Mouse (Mus musculus) adrenal gland (tissue): ENCODE measurements around the gene Tmem86a.
"Not testable (repeated sequence)": the region's sequence is repeated elsewhere in the genome, so short reads cannot be mapped to it uniquely, and the experiment has no call there.

Experiments
- intact Hi-C: fragments of 180-260 bp; cut with DNase I; formaldehyde crosslinking; loops from one replicate; pipeline ENCODE4 v1.15.1; 2025

Gene Tmem86a

DNA sequence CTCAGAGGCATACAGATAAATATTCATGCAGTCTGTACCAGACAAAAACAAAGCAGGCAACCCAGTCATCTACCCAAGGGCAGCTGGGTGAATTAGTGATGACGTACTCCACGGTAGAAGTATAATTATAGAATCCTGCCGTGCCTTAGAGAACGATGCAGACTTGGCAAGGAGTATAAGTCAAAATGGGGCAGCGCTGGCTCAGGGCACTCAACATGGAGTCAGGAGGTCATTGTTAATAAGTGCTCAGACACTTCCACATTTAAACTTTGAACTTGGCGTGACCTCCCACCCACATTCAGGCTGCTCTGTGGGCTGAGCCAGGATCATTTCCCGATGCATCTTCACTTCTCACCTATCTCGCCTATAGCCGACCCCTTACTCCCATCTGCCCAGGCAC lies 25.0 kb upstream of the Tmem86a start:
- intact Hi-C loops, result no loop called here

DNA sequence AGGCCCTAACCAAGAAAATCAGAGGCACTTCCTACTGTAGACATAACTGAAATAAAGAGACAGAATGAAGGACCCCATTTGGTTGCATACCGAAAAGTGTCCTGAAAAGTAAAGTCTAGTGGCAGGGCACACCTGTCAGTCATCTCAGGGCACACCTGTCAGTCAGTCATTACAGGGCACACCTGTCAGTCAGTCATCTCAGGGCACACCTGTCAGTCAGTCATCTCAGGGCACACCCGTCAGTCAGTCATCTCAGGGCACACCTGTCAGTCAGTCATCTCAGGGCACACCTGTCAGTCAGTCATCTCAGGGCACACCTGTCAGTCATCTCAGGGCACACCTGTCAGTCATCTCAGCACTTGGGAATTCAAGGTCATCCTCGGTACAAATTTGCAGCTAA lies 23.5 kb upstream of the Tmem86a start:
- intact Hi-C loops, result not testable (repeated sequence)

DNA sequence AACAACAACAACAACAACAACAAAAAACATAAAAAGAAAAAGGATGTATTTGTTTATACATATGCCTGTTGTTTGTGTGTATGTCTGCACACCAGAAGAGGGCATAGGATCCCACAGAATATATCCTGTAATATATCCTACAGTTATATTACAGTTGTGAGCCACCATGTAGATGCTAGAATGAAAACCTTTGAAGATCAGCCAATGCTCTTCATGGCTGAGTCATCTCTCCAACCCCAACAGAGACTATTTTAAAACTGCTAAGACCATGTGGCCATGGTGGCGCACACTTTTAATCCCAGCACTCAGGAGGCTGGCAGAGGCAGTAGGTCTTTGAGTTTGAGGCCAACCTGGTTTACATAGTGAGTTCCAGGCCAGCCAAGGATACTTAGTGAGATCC lies 22.9 kb upstream of the Tmem86a start:
- intact Hi-C loops, result no loop called here

DNA sequence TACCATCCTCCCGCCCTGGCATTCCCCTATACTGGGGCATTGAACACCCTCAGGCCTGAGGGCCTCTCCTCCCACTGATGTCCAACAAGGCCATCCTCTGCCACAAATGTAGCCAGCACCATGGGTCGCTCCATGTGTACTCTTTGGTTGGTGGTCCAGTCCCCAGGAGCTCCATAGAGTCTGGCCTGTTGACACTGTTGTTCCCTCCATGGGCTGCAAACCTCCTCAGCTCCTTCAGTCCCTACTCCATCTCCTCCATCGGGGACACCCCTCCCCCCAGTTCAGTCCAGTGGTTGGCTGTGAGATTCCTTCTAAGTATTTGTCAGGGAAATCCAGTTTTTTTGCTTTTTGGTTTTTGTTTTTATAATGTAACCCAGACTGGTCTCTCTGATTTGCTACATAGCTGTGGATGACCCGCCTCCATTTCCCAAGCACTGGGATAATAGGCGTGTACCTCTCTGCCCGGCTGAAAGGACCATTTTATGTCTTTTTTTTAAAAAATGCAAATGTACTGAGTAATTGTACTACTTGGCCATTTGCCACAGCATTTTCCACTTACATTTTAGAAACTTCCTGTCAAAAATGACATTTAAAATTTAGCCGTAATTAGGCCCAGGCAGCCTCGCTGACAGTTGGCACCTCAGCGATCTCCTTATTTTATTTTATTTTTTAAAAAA lies 19.7 kb upstream of the Tmem86a start:
- intact Hi-C loops, result no loop called here

DNA sequence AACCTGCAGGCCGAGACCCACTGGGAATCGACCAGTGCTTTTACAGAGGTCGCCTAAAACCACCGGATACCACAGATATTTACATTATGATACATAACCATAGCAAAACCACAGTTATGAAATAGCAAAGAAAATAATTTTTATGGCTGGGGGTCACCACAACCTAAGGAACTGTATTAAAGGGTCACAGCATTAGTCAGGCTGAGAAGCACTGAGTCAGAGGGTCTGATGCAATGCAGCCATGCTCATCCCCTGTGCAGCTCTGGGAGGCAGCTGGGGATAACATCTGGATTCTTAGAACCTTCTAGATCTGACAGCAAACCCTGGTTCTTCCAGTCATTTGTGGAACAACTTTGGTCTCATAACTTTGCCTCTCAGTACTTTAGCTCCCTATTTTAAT lies 19.0 kb upstream of the Tmem86a start:
- intact Hi-C loops, result no loop called here

DNA sequence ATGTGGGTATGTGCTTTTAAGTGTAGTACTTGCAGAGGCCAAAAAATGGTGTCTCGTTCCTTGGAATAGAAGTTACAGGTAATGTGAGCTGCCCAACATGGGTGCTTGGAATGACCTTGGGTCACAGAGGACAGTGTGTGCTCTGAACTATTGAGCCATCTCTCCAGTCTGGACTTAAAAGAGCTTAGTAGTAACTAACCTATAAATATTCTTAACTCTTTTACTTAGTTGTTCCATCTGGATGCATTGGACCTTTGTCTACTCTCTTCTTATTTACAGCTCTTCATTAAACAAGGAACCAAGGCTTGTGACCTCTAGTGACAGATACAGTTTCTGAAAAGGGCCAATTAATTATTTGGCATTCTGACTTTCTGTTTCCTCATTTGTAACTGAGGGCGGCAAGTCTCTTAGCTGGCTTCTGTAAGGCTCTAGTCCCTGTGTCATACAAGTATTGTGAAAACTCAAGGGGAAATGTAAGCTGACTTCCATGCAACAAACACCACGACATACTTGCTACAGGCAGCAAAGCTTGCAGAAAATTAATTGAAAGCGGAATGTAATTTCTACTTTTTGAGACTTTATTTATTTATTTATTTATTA lies 15.5 kb upstream of the Tmem86a start:
- intact Hi-C loops, result no loop called here

DNA sequence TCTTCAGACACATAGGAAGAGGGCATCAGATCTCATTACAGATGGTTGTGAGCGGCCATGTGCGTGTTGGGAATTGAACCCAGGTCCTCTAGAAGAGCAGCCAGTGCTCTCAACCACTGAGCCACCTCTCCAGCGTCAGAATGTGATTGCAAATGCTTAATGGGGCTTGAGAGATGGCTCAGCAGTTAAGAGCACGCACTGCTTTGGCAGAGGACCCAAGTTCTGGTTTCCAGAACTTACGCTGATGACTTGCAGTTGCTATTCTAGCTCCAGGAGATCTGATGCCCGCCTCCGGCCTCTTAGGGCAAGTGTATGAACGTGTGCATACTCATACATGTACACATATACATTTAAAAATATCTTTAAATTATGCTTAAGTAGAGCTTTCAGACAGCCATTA lies 15.0 kb upstream of the Tmem86a start:
- intact Hi-C loops, result no loop called here

DNA sequence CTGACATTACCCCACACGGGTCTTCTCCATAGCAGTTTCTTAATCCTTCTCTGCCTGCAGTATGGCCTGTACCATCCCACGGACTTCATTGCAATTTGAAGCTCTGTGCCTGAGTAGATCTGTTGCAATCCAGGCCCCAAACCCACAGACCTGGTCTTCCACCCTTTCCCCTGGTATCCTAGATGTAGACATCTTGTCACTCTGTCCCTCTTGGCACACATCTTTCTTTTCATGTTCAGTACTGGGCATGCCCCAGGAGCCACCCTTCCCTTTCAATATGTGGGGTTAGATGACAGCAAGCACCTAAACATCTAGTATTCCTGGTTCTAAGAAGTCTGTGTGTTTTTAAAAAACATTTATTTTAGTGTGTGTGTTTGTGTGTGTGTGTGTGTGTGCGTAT lies 8.7 kb upstream of the Tmem86a start:
- intact Hi-C loops, result no loop called here

DNA sequence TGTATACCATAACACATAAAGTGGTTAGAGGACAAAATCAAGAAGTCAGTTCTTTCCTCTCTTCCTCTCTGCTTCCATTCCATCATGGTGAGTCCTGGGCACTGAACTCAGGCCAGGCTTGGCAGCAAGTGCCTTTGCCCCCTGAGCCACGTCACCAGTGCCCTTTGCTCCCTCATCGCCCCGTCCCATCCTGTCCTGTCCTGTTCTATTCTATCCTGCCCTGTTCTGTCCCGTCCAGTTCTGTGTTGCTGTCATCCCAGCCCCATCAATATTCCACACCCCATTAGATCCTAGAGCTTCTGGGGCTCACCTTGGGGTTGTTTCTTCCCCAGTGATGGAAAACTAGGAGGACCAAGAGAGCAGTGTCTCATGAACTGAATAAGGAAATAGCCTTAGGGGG lies 8.3 kb upstream of the Tmem86a start:
- intact Hi-C loops, result no loop called here

DNA sequence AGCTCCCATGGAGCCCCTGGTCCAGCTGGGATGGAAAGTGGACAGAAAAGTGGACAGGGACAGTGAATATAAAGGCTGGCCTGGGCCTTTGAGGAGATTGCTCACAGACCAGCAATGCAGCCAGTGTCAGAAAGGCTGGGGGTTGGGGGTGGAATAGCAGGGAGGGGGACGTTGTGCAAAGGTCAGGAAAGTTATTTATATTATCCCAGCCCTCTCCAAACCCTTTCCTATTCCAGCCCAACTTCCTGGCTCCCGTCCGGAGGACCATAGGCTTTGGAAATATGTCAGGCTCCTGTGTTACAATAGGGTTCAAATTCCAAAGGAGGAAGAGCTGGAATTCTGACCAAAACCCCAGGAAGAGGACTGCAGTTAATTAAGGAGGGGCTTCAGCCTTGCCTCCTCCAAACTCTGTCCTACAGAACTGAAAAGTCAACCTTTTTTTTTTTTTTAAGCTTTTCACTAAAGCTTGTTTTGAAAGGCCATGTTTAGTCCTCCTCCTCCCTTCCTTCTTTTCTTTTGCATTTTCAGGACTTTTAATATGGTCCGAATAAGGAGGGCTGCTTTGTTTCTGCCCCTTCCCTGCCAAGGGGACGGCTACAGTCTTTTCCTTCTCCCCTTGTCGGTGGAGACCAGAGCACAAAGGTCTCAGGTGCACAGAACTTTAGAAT lies 7.4 kb upstream of the Tmem86a start:
- intact Hi-C loops, result no loop called here

DNA sequence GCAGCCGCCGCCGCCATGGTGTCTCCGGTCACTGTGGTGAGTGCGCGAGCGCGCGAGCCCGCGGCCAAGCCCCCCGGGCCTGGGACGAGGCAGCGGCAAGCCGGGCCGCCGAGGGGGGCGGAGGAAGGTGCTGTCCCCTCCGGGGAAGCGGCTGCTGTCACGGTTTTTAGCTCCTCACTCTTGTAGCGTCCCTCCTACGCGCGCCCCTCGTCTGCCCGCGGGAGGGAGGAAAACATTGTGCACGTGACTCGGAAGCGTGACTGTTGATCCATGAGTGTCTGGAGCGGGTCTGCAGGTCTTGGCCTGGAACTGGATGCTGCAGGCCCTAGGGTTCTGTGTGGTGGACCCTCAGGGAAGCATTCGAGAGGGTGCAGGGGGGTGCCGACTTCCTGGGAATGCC lies 365 bp downstream of the Tmem86a start:
- intact Hi-C loops, result no loop called here

DNA sequence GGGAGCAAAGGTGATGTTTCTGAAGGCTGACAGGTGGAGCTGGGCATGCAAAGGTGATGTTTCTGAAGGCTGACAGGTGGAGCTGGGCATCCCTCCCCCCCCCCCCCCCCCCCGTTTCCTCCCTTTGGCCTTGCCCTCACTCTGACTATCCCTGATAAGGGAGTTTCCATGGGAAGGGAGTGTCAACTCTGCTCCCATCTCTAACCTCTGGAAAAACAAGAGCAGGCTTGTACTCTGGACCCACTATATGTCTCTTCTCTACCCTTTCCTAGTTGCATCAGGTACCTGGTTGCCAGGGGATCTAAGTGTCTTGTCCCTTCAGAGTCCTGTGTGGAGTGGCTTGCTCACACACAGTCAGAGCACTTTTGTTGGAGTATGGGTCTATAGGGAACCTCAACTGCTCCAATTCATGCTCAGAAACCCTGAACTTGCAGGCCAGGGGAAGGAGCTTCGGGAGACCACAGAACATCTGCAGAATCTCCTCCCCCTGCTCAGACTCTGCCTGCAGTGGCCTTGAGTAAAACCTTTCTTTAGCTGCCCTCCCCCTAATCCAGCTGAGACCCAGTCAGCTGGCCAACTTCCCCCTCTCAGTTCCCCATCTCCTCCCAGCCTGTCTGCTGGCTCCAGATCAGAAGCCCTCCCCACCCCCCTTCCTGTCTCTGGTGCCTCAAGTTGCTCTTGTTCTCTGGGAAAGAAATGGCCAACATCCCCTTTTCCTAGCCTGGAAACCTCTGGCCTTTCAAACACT lies 1.2 kb downstream of the Tmem86a start:
- intact Hi-C loops, result no loop called here

DNA sequence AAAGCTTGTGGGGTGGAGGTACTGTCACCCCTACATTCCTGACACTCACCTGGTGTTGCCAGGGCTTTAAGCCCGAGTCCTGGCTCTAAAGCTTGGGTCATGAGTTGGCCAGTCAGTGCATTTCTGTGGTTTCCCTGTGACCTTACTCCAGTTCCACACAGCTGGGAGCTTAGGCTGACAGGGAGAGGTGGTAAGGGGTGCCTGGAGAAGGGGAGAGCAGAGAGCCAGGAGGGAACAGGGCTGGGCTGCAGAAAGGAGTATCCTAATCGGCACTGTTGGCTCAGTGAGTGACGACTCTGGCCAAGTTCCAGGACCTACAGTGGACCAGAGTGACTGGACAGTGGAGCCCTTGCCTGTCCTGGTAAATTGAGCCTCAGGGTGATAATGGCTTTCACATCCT lies 1.9 kb downstream of the Tmem86a start:
- intact Hi-C loops, result no loop called here

DNA sequence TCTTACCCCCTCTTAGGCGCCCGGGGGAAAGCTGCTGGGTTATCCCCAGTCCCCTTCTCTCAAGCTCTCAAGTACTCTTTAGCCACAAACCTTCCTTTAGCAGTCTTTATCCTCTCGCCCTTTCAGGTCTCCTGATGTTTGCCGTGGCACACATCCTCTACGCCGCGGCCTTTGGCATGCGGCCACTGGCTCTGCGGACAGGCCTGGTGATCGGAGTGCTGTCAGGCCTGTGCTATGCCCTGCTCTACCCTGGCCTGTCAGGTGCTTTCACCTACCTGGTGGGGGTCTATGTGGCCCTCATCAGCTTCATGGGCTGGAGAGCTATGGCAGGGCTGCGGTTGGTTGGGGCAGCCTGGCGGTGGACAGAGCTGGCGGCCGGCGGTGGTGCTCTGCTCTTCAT lies 2.9 kb downstream of the Tmem86a start:
- intact Hi-C loops, result no loop called here

DNA sequence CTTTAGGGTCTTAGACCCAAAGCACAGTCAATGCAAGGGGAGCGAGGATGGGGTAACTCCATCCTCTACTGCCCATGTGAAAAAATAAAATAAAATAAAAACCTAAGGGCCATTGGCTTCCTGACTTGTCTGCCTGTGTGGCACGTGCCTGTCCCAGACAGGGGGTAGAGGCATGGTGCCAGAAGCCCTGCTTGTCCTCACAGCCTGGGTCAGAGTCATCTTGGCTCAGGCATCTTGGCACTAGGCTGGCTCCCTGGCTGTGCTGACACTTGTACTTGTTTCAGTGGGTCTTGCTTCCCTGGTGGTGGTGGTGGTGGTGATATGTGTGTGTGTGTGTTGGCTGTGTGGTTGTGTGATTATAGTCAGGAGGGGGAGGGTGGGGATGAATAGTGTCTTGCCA lies 4.3 kb downstream of the Tmem86a start:
- intact Hi-C loops, result no loop called here

DNA sequence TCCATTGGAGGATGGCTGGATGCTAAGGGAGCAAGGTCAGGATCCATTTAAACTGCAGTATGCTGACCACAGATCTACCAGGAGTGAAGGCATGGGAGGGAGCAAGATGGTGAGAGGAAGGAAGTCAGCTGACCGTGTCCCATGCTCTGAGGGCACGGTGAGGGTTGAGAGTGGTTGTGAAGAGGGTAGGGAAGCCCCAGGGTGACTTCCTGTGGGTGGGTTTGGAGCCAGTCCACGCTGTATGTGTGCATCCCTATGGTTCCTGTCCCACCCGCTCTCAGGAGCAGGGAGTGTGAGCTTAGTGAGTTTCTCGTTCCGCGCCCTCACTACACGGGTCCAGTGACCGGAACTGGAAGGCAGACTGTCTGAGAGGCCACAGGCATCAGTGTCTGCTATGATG lies 5.3 kb downstream of the Tmem86a start:
- intact Hi-C loops, result no loop called here

DNA sequence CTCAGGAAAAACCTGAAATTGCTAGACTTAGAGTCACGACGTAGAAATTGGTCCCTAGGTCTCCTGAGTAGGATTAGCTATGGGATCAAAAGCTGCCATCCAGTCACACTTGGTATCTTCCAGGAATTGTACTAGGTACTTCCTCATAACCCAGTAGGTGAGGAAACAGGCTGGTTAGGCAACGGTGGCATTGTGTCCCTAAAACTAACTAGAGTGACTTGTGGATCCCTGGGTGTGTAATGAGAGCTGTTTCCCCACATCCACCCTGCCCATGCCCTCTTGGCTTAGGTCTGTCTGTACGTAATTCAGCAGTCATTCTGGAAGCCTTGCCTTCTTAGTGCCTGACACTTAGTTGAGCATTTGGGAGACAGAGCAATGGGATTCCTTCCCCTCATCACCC lies 5.9 kb downstream of the Tmem86a start:
- intact Hi-C loops, result no loop called here

DNA sequence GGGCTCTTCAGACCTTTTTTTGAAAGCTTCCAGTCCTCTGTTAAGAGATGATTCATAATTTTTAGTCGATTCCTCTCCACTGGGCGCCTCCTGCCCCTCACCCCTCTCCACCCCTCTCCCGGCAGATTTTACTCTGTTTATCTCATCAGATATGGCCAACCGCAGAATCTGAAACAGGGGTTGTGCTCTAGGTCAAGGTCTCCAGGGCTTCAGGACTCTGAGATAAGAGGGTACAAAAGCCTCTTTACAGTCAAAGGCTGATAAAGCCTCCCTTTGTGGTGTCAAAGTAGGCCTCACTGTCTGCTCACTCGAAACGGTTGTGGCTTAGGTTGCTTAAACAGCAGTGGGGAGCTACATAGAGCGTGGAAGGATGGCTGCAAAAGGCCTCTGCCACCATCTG lies 8.9 kb downstream of the Tmem86a start:
- intact Hi-C loops, result no loop called here

DNA sequence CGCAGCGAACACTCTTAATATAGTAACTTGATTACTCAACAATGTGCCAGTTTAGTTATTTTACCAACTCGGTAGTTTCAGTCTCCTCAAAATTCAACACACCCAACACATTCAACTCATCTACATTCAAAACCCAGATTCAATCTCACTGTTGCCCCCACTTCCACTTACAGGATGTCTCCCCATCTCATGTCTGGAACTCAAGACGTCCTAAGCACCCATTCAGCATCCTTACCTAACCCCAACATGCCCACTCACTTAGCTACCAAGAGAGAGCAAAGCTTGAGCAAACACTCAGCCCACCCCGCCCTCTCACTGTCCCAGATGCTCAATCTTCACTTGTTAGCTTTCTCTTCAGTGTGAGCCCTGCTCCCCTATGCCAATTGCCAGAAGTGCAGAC lies 11.2 kb downstream of the Tmem86a start:
- intact Hi-C loops, result no loop called here

DNA sequence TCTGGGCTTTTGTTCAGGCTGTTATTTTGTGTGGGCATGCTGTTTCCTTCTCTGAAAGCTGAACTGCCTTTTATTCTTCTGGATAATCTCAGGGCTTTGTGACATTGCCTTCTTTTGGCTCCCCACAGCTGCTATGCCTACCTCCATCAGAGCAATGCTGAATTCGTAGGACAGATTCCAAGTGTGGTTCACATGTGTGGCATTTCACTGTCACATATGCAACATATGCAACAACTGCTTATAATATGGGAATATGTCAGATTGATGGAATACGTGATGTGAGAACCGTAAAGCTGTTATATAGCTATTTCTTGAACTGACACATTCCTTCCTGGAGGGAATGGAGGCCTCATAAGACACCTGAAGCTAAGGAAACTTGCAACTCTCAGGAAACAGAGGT lies 16.5 kb downstream of the Tmem86a start:
- intact Hi-C loops, result no loop called here

DNA sequence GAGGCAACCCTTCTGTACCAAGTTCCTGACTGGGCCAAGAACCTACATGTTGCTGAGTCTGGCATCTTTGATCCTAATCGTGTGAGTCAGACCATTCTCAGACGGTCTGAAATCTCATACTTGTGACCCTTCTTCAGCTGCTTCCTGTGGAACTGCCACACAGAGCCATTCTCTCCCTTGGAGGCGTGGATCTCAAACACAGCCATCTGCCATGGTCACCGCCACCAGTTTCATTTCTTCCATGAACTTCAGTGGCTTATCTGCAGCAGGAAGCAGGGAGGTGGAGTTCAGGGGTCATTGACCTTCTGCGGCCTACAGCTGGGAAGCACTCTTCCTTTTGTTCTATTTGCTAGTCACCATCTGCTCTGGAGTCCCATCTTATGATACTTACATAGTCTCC lies 17.5 kb downstream of the Tmem86a start:
- intact Hi-C loops, result no loop called here

DNA sequence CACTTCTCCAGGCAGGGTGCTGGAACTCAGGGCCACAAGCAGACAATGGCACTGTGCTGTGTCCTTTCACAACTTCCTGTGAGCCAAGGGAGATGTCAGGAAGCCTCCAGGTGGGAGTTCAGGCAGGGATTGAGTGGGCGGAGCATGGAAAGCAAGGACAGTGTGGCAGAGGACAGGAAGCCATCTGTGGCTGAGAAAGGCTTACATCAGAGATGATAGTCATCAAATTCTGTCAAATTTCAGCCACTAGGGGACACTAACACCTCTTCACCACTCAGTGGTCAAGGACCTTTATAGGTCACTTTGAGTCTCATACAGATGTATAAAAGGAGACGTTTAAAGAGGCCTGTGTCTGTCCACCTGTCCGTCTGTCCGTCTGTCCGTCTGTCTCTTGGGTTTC lies 22.1 kb downstream of the Tmem86a start:
- intact Hi-C loops, result no loop called here
